Mouse (Mus musculus) hindbrain, embryonic 15.5 days (tissue): ENCODE results near the gene Akap8. TPM values are rescaled to one million over a fixed set of nuclear protein-coding genes. Genes with fewer than 3 reads are reported as not detected.
A peak's percentile ranks its signal among the peaks of the same experiment; 100 is the strongest.

Source experiments
- ATAC-seq: fragments of 200-750 bp; cut with Nextera tagmentation; 2 replicates; pipeline ENCODE4 v1.8.0; 2017; ENCODE audit warnings: low read depth, moderate number of reproducible peaks, moderate TSS enrichment; ENCODE audit not compliant: low FRiP score
- H3K27ac ChIP-seq: fragments of 300-500 bp; sonication (generic); replicated peaks from 2 replicates; pipeline ENCODE4 v1.5.1; 2015; ENCODE audit warnings: mild to moderate bottlenecking, inconsistent platforms
- H3K27me3 ChIP-seq: fragments of 300-500 bp; sonication (generic); 2 replicates; pipeline ENCODE4 v1.6.1; 2015; ENCODE audit warnings: control low read depth, inconsistent platforms
- H3K36me3 ChIP-seq: fragments of 300-500 bp; sonication (generic); 2 replicates; pipeline ENCODE4 v1.6.1; 2015; ENCODE audit warnings: control low read depth, inconsistent platforms
- H3K4me1 ChIP-seq: fragments of 300-500 bp; sonication (generic); replicated peaks from 2 replicates; pipeline ENCODE4 v1.6.1; 2015; ENCODE audit warnings: control low read depth, inconsistent platforms
- H3K4me2 ChIP-seq: fragments of 300-500 bp; sonication (generic); 2 replicates; pipeline ENCODE4 v1.6.1; 2015; ENCODE audit warnings: moderate library complexity, mild to moderate bottlenecking, inconsistent platforms
- H3K4me3 ChIP-seq: fragments of 300-500 bp; sonication (generic); 2 replicates; pipeline ENCODE4 v1.5.1; 2015; ENCODE audit warnings: mild to moderate bottlenecking, inconsistent platforms
- H3K9ac ChIP-seq: fragments of 300-500 bp; sonication (generic); 2 replicates; pipeline ENCODE4 v1.6.1; 2015; ENCODE audit warnings: inconsistent platforms
- H3K9me3 ChIP-seq: fragments of 300-500 bp; sonication (generic); 2 replicates; pipeline ENCODE4 v1.6.1; 2016; ENCODE audit warnings: control low read depth, inconsistent platforms
- WGBS: fragments of 180-500 bp; shearing (Covaris S2); methylation state at CpG from one replicate; pipeline ENCODE4 v1.1.7; 2015; 5-methylcytosine and 5-hydroxymethylcytosine counted together
- polyA plus RNA-seq: library from polyadenylated mRNA; unstranded; fragments of >200 nt; fragmentation: Nextera tagmentation; extraction: Ambion mirVana; gene quantifications from 2 replicates; pipeline ENCODE4 v1.2.1, GENCODE M21; 2015

Akap8 gene
- polyA plus RNA-seq, 1 experiment from 2014 or later: 106 TPM

DNA sequence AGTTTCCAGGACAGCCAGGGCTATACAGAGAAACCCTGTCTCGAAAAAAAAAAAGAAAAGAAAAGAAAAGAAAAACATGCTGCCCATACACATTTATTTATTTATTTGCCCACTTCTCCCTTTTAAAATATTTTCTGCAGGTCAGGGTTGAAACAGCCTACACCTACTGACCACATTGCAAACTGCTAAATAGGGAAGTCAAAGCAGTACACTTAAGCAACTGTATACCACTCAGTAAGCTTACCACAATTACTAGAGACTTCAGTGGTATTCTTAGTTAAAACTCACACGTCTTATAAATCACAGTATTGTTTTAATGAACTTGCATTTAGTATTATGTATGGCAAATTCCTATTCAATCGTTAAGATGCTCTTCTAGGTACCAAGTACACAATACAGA, 40.5 kb downstream of the Akap8 start:
- no peak overlapping the region for H3K4me2 ChIP-seq
- peaks cover 35% of the 10 kb centered on the region for H3K4me1 ChIP-seq
- H3K27me3 ChIP-seq: no peaks in the 10 kb centered on the region
- no peak overlapping the region for H3K9ac ChIP-seq
- H3K27ac ChIP-seq: no peak overlapping the region
- no peak for ATAC-seq
- no peak overlapping the region for H3K4me3 ChIP-seq
- no peaks in the 10 kb centered on the region for H3K9me3 ChIP-seq
- WGBS: 90% methylated on average over 3 of the region's 3 CpGs
- no peaks in the 10 kb centered on the region for H3K36me3 ChIP-seq

DNA sequence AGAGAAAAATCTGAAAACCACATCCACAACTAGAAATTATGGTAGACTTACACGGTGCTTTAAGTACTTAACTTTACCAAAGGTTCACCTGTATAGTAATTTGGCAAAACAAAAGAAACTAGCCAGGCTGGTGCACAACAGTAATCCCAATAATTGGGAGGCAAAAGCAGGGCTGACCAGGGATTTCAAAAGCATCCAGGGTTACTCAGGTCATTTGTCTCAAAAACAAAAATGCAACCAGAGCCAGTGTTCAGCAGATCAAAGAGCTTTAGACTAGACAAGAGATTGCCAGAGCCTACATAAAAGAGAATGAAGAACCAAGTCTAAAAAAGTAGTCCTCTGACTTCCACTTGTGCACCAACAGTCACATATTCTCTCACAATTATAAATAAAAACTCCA, 43.8 kb downstream of the Akap8 start:
- H3K27me3 ChIP-seq: no peaks in the 10 kb centered on the region
- H3K9me3 ChIP-seq: no peaks in the 10 kb centered on the region
- H3K4me2 ChIP-seq: no peak overlapping the region
- peaks cover 17% of the 10 kb centered on the region for H3K4me1 ChIP-seq
- ATAC-seq: no peak
- H3K27ac ChIP-seq: no peak overlapping the region
- 93% methylated on average over 1 of the region's 1 CpGs for WGBS
- H3K9ac ChIP-seq: no peak overlapping the region
- no peak overlapping the region for H3K4me3 ChIP-seq
- no peaks in the 10 kb centered on the region for H3K36me3 ChIP-seq

GRCm38 (mm10) chr17:32275568-32275967, 45.5 kb downstream of the Akap8 start:
- 81% methylated on average over 3 of the region's 3 CpGs for WGBS
- ATAC-seq: no peak

GRCm38 (mm10) chr17:32269151-32269550, 51.9 kb downstream of the Akap8 start:
- no peak overlapping the region for H3K4me2 ChIP-seq
- no peak overlapping the region for H3K4me3 ChIP-seq
- no peak overlapping the region for H3K27ac ChIP-seq
- H3K27me3 ChIP-seq: no peaks in the 10 kb centered on the region
- 93% methylated on average over 7 of the region's 7 CpGs for WGBS
- H3K36me3 ChIP-seq: no peaks in the 10 kb centered on the region
- no peaks in the 10 kb centered on the region for H3K9me3 ChIP-seq
- peaks cover 18% of the 10 kb centered on the region for H3K4me1 ChIP-seq
- no peak overlapping the region for H3K9ac ChIP-seq
- no peak for ATAC-seq

More at GRCm38 (mm10) chr17:32275568-32275967, 45.5 kb downstream of the Akap8 start:
- Histone ChIP-seq H3K9ac (no peak overlapping the region), H3K27me3 (no peaks in the 10 kb centered on the region), H3K4me3 (no peak overlapping the region), H3K36me3 (no peaks in the 10 kb centered on the region), H3K9me3 (no peaks in the 10 kb centered on the region), H3K27ac (no peak overlapping the region), H3K4me2 (no peak overlapping the region), H3K4me1 (peaks cover 8% of the 10 kb centered on the region; the same call in 1 of the 2 replicates)

DNA sequence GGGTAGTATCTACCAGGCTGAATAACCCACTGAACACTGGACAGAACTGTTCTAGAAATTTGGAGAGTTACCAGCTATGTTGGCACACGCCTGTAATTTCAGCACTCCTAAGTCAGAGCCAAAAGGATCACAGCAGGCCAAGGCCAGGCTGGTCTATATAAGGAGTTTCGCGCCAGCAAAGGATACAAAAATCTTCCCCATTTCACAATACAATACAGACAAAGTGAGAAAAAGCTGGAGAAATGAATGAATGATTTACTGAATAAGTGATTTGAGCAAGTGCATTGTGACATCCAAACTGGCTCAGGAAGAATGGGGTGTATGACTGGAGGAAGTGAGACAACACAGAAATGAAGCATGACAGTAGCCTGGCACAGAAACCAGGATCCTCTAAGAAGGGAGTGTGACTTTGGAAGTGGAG, 52.5 kb downstream of the Akap8 start:
- H3K9me3 ChIP-seq: no peaks in the 10 kb centered on the region
- H3K4me1 ChIP-seq: peaks cover 23% of the 10 kb centered on the region
- no peaks in the 10 kb centered on the region for H3K36me3 ChIP-seq
- H3K4me3 ChIP-seq: no peak overlapping the region
- no peak overlapping the region for H3K9ac ChIP-seq
- ATAC-seq: no peak
- no peak overlapping the region for H3K27ac ChIP-seq
- WGBS: 73% methylated on average over 3 of the region's 3 CpGs
- no peaks in the 10 kb centered on the region for H3K27me3 ChIP-seq
- no peak overlapping the region for H3K4me2 ChIP-seq

GRCm38 (mm10) chr17:32268096-32268495, 52.9 kb downstream of the Akap8 start:
- Histone ChIP-seq H3K4me1 (peaks cover 24% of the 10 kb centered on the region), H3K27ac (no peak overlapping the region), H3K9me3 (no peaks in the 10 kb centered on the region), H3K27me3 (no peaks in the 10 kb centered on the region), H3K4me3 (no peak overlapping the region), H3K36me3 (no peaks in the 10 kb centered on the region), H3K9ac (no peak overlapping the region), H3K4me2 (no peak overlapping the region)
- no peak for ATAC-seq
- 48% methylated on average over 2 of the region's 2 CpGs for WGBS

GRCm38 (mm10) chr17:32267617-32268016, 53.4 kb downstream of the Akap8 start:
- H3K9me3 ChIP-seq: no peaks in the 10 kb centered on the region
- H3K4me1 ChIP-seq: peaks cover 28% of the 10 kb centered on the region
- no peaks in the 10 kb centered on the region for H3K36me3 ChIP-seq
- WGBS: 90% methylated on average over 1 of the region's 1 CpGs
- H3K9ac ChIP-seq: no peak overlapping the region
- no peaks in the 10 kb centered on the region for H3K27me3 ChIP-seq
- no peak overlapping the region for H3K4me3 ChIP-seq
- no peak overlapping the region for H3K4me2 ChIP-seq
- H3K27ac ChIP-seq: no peak overlapping the region
- no peak for ATAC-seq

DNA sequence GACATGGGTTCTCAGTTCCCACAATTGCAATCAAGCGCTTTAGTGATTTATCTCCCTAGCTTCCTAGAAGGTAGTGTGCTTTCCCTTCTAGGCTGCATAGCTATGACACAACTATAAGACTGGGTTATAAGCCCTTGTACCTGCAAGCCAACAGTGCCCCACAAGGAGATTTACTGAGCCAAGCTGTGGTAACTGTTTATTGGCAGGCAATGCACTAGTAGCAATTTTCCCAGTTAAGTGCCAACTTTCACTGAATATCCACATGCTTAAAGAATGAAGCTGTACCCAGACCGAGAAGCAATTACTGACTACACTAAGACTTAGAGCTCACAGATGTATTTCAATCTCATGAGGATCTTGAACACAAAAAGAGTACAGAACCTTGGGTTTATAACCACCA, 57.4 kb downstream of the Akap8 start:
- H3K27ac ChIP-seq: no peak overlapping the region
- ATAC-seq: no peak
- no peak overlapping the region for H3K4me2 ChIP-seq
- no peaks in the 10 kb centered on the region for H3K9me3 ChIP-seq
- no peaks in the 10 kb centered on the region for H3K27me3 ChIP-seq
- no peak overlapping the region for H3K4me3 ChIP-seq
- 82% methylated on average over 2 of the region's 2 CpGs for WGBS
- H3K9ac ChIP-seq: no peak overlapping the region
- H3K4me1 ChIP-seq: peaks cover 20% of the 10 kb centered on the region
- no peaks in the 10 kb centered on the region for H3K36me3 ChIP-seq

GRCm38 (mm10) chr17:32262831-32263559, 58.0 kb downstream of the Akap8 start:
- Histone ChIP-seq H3K36me3 (no peaks in the 10 kb centered on the region), H3K4me1 (peaks cover 16% of the 10 kb centered on the region), H3K4me2 (no peak overlapping the region), H3K9ac (no peak overlapping the region), H3K9me3 (no peaks in the 10 kb centered on the region), H3K4me3 (no peak overlapping the region), H3K27me3 (no peaks in the 10 kb centered on the region), H3K27ac (no peak overlapping the region)
- WGBS: 91% methylated on average over 8 of the region's 8 CpGs
- no peak; the same call in 1 of the 2 replicates for ATAC-seq

DNA sequence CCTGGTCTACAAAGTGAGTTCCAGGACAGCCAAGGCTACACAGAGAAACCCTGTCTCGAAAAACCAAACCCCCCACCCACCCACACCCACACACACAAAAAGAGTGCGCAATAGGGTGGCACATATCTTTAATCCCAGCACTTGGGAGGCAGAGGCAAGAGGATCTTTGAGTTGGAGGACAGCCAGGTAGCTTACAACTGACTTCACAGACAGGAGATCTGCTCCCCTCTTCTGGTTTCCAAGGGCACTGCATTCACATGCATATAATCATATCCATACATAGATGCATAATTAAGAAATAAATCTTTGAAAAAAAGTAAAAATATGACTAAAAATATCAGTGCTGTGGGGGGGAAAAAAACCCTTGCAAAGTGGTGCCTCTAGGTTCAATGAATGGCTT, 62.2 kb downstream of the Akap8 start:
- ATAC-seq: no peak
- WGBS: 100% methylated on average over 2 of the region's 2 CpGs
- no peak overlapping the region for H3K4me3 ChIP-seq

GRCm38 (mm10) chr17:32257944-32258343, 63.1 kb downstream of the Akap8 start:
- Histone ChIP-seq H3K4me3 (no peak overlapping the region), H3K9me3 (no peaks in the 10 kb centered on the region), H3K9ac (no peak overlapping the region), H3K4me1 (peaks cover 7% of the 10 kb centered on the region), H3K27ac (no peak overlapping the region), H3K4me2 (no peak overlapping the region), H3K36me3 (no peaks in the 10 kb centered on the region), H3K27me3 (no peaks in the 10 kb centered on the region)
- WGBS: 53% methylated on average over 6 of the region's 6 CpGs
- ATAC-seq: peak; percentile 46; the same call in 1 of the 2 replicates

More for the DNA sequence above, 62.2 kb downstream of the Akap8 start:
- Histone ChIP-seq H3K9me3 (no peaks in the 10 kb centered on the region), H3K27me3 (no peaks in the 10 kb centered on the region), H3K36me3 (no peaks in the 10 kb centered on the region), H3K4me2 (no peak overlapping the region), H3K4me1 (peaks cover 13% of the 10 kb centered on the region), H3K9ac (no peak overlapping the region), H3K27ac (no peak overlapping the region)

DNA sequence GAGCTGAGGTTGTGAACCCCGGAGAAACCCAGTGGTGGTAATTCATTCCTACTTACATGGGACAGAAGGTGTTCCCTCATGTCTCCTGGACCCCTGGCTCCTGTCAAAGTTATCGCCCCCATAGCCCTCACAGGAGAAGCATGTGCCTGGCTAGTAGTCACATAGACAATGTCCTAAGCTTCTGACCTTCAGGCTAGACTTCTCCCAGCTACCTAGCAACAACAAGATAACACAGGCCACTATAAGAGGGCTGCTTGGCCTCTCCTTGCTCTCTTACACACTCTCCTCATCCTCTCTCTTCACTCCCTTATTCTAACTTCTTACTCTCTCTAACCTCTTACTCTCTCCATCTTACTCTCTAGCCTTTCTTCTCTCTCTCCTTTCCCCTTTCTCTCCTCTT, 63.6 kb downstream of the Akap8 start:
- no peaks in the 10 kb centered on the region for H3K9me3 ChIP-seq
- no peak overlapping the region for H3K9ac ChIP-seq
- no peak overlapping the region for H3K4me2 ChIP-seq
- 93% methylated on average over 2 of the region's 2 CpGs for WGBS
- H3K4me3 ChIP-seq: no peak overlapping the region
- ATAC-seq: no peak
- H3K27me3 ChIP-seq: no peaks in the 10 kb centered on the region
- H3K36me3 ChIP-seq: no peaks in the 10 kb centered on the region
- peaks cover 5% of the 10 kb centered on the region; the same call in 1 of the 2 replicates for H3K4me1 ChIP-seq
- no peak overlapping the region for H3K27ac ChIP-seq

DNA sequence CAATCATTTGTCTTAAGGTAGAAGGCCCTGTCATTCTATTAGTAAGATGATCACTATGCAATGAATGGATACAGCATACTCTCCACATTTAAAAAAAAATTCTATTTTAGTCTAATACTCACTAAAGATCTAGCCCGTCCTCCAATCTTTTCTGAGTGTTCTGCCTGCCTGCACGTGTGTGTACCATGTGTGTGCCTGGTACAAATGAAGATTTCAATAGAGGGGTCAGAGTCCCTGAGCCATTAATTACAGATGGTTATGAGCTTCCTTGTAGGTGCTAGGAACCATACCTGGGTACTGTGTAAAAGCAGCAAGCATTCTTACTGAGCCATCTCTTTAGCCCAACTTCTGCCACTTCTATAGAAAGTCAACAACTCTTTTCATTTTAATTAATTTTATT, 64.1 kb downstream of the Akap8 start:
- H3K9me3 ChIP-seq: no peaks in the 10 kb centered on the region
- H3K27ac ChIP-seq: no peak overlapping the region
- no peak overlapping the region for H3K4me2 ChIP-seq
- no peaks in the 10 kb centered on the region for H3K27me3 ChIP-seq
- H3K4me3 ChIP-seq: no peak overlapping the region
- H3K36me3 ChIP-seq: no peaks in the 10 kb centered on the region
- ATAC-seq: no peak
- peaks cover 5% of the 10 kb centered on the region; the same call in 1 of the 2 replicates for H3K4me1 ChIP-seq
- no peak overlapping the region for H3K9ac ChIP-seq
- WGBS: 87% methylated on average over 2 of the region's 2 CpGs
